Mouse (Mus musculus) spleen, postnatal 4 days (tissue): ENCODE results near the gene Srd5a1.
A peak's percentile ranks its signal among the peaks of the same experiment; 100 is the strongest.
"Not testable (repeated sequence)": the region's sequence is repeated elsewhere in the genome, so short reads cannot be mapped to it uniquely, and the experiment has no call there.

Experiments used
- DNase-seq, 2 experiments: peaks; one replicate each; pipeline ENCODE4 v3.0.0; 2022; ENCODE audit warnings: low spot score in 2 of 2

Srd5a1 gene

GRCm38 (mm10) chr13:69576676-69577075 lies 34.6 kb downstream of the Srd5a1 start:
- no peak for DNase-seq

GRCm38 (mm10) chr13:69572594-69572993 lies 38.6 kb downstream of the Srd5a1 start:
- no peak for DNase-seq

GRCm38 (mm10) chr13:69569201-69569600 lies 42.0 kb downstream of the Srd5a1 start:
- DNase-seq: no peak

- DNase-seq: not testable (repeated sequence)
Observed at GRCm38 (mm10) chr13:69565401-69565800, 45.8 kb downstream of the Srd5a1 start.

- DNase-seq: no peak
Observed at GRCm38 (mm10) chr13:69564573-69564972, 46.7 kb downstream of the Srd5a1 start.

- DNase-seq: no peak
Observed at GRCm38 (mm10) chr13:69563905-69564304, 47.3 kb downstream of the Srd5a1 start.

GRCm38 (mm10) chr13:69562654-69563574 lies 48.3 kb downstream of the Srd5a1 start:
- no peak for DNase-seq

- no peak for DNase-seq
Observed at GRCm38 (mm10) chr13:69562004-69562403, 49.2 kb downstream of the Srd5a1 start.

- DNase-seq: no peak
Observed at GRCm38 (mm10) chr13:69559291-69559961, 51.8 kb downstream of the Srd5a1 start.

GRCm38 (mm10) chr13:69558098-69558660 lies 53.1 kb downstream of the Srd5a1 start:
- no peak for DNase-seq

GRCm38 (mm10) chr13:69556728-69557127 lies 54.5 kb downstream of the Srd5a1 start:
- DNase-seq: no peak

GRCm38 (mm10) chr13:69555957-69556482 lies 55.2 kb downstream of the Srd5a1 start:
- DNase-seq: no peak

- DNase-seq: no peak
Observed at GRCm38 (mm10) chr13:69555045-69555444, 56.2 kb downstream of the Srd5a1 start.

GRCm38 (mm10) chr13:69554255-69554654 lies 57.0 kb downstream of the Srd5a1 start:
- no peak for DNase-seq

GRCm38 (mm10) chr13:69553024-69553423 lies 58.2 kb downstream of the Srd5a1 start:
- no peak for DNase-seq

- DNase-seq: no peak
Observed at GRCm38 (mm10) chr13:69550831-69551230, 60.4 kb downstream of the Srd5a1 start.

GRCm38 (mm10) chr13:69549980-69550379 lies 61.3 kb downstream of the Srd5a1 start:
- DNase-seq: no peak

GRCm38 (mm10) chr13:69547488-69548180 lies 63.6 kb downstream of the Srd5a1 start:
- no peak for DNase-seq

- peak; percentile 52 to 77 for DNase-seq
Observed at GRCm38 (mm10) chr13:69545019-69545418, 66.2 kb downstream of the Srd5a1 start.

- DNase-seq: no peak
Observed at GRCm38 (mm10) chr13:69543595-69543994, 67.6 kb downstream of the Srd5a1 start.

GRCm38 (mm10) chr13:69542571-69543352 lies 68.5 kb downstream of the Srd5a1 start:
- DNase-seq: no peak
